Mouse (Mus musculus) testis, adult 2 months (tissue): ENCODE results near the gene Samd4b. TPM values are rescaled to one million over a fixed set of nuclear protein-coding genes. Genes with fewer than 3 reads are reported as not detected.

Source experiments
- H3K27ac ChIP-seq: fragments of 200-500 bp; 2 replicates; pipeline ENCODE4 v1.5.1; 2012; ENCODE audit warnings: low read depth, low read length; ENCODE audit not compliant: control insufficient read depth, insufficient read depth
- H3K27me3 ChIP-seq: fragments of 200-500 bp; 2 replicates; pipeline ENCODE4 v1.6.1; 2012; ENCODE audit warnings: mild to moderate bottlenecking, low read length, moderate library complexity; ENCODE audit not compliant: control insufficient read depth, insufficient read depth
- H3K36me3 ChIP-seq: fragments of 200-500 bp; 2 replicates; pipeline ENCODE4 v1.6.1; 2012; ENCODE audit warnings: mild to moderate bottlenecking, low read length; ENCODE audit not compliant: control insufficient read depth, insufficient read depth
- H3K4me1 ChIP-seq: fragments of 200-500 bp; 2 replicates; pipeline ENCODE4 v1.6.1; 2012; ENCODE audit warnings: low read length; ENCODE audit not compliant: control insufficient read depth, insufficient read depth
- H3K4me3 ChIP-seq: fragments of 200-500 bp; 2 replicates; pipeline ENCODE4 v1.5.1; 2012; ENCODE audit warnings: low read depth, mild to moderate bottlenecking, low read length, moderate library complexity, mixed read lengths; ENCODE audit not compliant: control insufficient read depth
- CTCF ChIP-seq: fragments of 200-500 bp; IDR thresholded peaks from 2 replicates; pipeline ENCODE4 v1.5.1; 2012; ENCODE audit warnings: low read depth, mild to moderate bottlenecking, inconsistent platforms, low read length, moderate library complexity; ENCODE audit not compliant: control insufficient read depth, insufficient read depth, insufficient replicate concordance
- POLR2A ChIP-seq: fragments of 200-500 bp; IDR thresholded peaks from 2 replicates; pipeline ENCODE4 v1.6.1; 2012; ENCODE audit warnings: low read depth, mild to moderate bottlenecking, inconsistent platforms, low read length, moderate library complexity; ENCODE audit not compliant: control insufficient read depth
- polyA plus RNA-seq: library from polyadenylated mRNA; depleted of rRNA; stranded (reverse); fragments of >200 nt; gene quantifications from 2 replicates; pipeline ENCODE4 v1.2.3, GENCODE M21; 2012

Gene Samd4b
- polyA plus RNA-seq, 1 experiment: 234 TPM

- H3K4me1 ChIP-seq: no peaks in the 10 kb centered on the region
- H3K27ac ChIP-seq: no peak overlapping the region
- TF ChIP-seq CTCF (no peak), POLR2A (no peak)
- no peaks in the 10 kb centered on the region for H3K27me3 ChIP-seq
- H3K36me3 ChIP-seq: no peaks in the 10 kb centered on the region
- no peak overlapping the region for H3K4me3 ChIP-seq
These were observed 19.3 kb downstream of the Samd4b start for GRCm38 (mm10) chr7:28578543-28579053.

DNA sequence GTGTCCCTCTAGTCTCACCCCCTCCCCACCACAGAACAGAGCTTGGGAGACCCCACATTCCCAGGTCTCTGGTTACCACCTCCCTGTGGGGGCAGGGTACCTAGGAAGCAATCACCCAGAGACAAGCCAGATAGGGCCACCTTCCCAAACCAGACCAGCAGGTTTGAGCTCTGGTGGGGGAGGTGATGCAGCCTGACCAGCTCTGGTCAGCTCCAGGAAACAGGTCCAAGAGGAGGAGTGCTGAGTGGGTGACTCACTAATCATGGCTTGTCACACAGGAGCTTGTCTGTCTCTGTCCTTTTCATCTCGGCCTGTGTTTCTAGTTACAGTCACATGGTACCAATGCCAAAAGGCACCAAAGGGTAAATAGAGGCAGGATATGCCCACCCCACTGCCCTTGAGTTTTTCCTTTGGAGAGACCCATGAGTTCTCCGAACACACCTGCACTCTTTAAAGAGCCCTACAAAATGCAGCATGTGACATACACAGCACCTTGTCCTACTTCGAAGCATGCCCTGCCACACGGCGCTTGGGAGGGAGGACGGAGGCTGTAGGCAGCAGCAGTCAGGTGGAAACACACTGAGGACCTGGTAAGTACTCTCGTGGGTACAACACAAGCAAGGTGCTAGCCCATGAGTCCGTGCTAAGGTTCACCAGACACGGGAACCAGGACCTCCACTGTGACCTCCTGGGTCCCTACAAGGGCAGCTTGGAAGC is 20.0 kb downstream of the Samd4b start:
- Histone ChIP-seq H3K27ac (no peak overlapping the region), H3K27me3 (no peaks in the 10 kb centered on the region), H3K36me3 (no peaks in the 10 kb centered on the region), H3K4me1 (no peaks in the 10 kb centered on the region), H3K4me3 (no peak overlapping the region)
- TF ChIP-seq CTCF (no peak), POLR2A (no peak)

GRCm38 (mm10) chr7:28576271-28576914 is 21.6 kb downstream of the Samd4b start:
- no peaks in the 10 kb centered on the region for H3K27me3 ChIP-seq
- no peaks in the 10 kb centered on the region for H3K36me3 ChIP-seq
- H3K27ac ChIP-seq: no peak overlapping the region
- H3K4me1 ChIP-seq: no peaks in the 10 kb centered on the region
- no peak overlapping the region for H3K4me3 ChIP-seq
- no peak for TF ChIP-seq CTCF
- no peak for TF ChIP-seq POLR2A

GRCm38 (mm10) chr7:28575597-28575996 is 22.3 kb downstream of the Samd4b start:
- Histone ChIP-seq H3K27me3 (no peaks in the 10 kb centered on the region), H3K27ac (no peak overlapping the region), H3K4me3 (no peak overlapping the region), H3K4me1 (no peaks in the 10 kb centered on the region), H3K36me3 (no peaks in the 10 kb centered on the region)
- TF ChIP-seq POLR2A (no peak), CTCF (no peak)

- H3K4me1 ChIP-seq: no peaks in the 10 kb centered on the region
- H3K27ac ChIP-seq: no peak overlapping the region
- TF ChIP-seq CTCF (no peak), POLR2A (no peak)
These were observed 24.7 kb downstream of the Samd4b start for GRCm38 (mm10) chr7:28573236-28573635.

DNA sequence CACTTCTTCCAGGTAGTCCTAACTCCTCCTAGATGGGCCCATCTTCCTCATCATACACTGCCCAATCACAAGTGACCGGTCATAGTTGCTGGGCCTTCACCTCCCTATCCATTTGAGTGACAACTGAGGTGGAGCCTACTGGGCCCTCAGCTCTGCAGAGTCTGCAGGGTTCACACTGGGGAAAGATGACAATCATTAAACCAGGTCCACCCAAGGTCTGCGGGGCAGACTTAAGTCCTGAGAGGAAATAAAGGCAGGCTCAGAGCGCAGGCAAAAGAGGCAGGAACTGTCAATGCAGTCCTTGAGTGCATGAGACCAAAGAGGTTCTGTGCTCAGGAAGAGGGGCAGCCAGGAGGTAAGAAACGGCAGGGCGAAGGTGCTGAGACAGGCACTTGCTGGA is 25.3 kb downstream of the Samd4b start:
- TF ChIP-seq CTCF: no peak
- no peak for TF ChIP-seq POLR2A
- Histone ChIP-seq H3K4me3 (no peak overlapping the region), H3K4me1 (no peaks in the 10 kb centered on the region), H3K36me3 (peaks cover under 1% of the 10 kb centered on the region; the same call in 1 of the 2 replicates), H3K27me3 (no peaks in the 10 kb centered on the region), H3K27ac (no peak overlapping the region)

More at GRCm38 (mm10) chr7:28573236-28573635, 24.7 kb downstream of the Samd4b start:
- Histone ChIP-seq H3K36me3 (no peaks in the 10 kb centered on the region), H3K4me3 (no peak overlapping the region), H3K27me3 (no peaks in the 10 kb centered on the region)

DNA sequence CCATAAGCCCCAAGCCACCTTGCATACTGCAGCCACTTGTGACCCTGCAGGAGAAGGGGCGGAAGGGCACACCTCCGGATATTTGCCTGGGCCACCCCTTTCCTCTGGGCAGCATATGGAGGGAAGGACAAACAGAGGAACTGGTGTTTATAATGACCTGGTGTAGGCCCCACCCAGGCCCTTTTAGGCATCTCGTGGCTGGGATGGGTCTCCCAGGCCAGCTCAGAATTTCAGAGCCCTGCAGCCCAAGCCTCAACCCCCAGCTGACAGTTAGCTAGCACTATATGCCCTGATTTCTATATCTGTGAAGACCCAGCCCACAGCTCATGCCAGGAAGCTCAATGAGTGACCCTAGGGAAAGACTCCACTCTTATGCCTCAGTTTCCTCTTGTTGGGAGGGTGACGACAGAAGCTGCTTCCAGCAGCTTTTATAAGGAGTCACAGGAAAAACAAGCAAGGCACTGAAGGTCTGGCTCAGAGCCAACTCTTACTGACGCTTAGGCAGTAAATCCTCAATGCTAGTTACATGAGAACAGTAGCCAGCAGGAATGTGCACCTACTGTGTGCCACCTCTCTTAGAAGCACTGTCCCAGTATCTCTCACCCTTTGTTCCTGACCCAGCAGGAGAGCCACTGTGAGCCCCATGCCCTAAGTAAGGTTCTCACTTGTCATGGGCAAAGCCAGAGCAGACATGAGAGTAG is 26.8 kb downstream of the Samd4b start:
- Histone ChIP-seq H3K4me1 (no peaks in the 10 kb centered on the region), H3K36me3 (peaks cover 1% of the 10 kb centered on the region; the same call in 1 of the 2 replicates), H3K27ac (no peak overlapping the region), H3K27me3 (no peaks in the 10 kb centered on the region), H3K4me3 (no peak overlapping the region)
- TF ChIP-seq POLR2A: no peak
- TF ChIP-seq CTCF: no peak
